Mouse (Mus musculus): ENCODE results near the gene Wdr6. TPM values are rescaled to one million over a fixed set of nuclear protein-coding genes. Genes with fewer than 3 reads are reported as not detected.

The Wdr6 gene
- polyA plus RNA-seq, 1 experiment from 2014 or later, result 71.4 TPM

DNA sequence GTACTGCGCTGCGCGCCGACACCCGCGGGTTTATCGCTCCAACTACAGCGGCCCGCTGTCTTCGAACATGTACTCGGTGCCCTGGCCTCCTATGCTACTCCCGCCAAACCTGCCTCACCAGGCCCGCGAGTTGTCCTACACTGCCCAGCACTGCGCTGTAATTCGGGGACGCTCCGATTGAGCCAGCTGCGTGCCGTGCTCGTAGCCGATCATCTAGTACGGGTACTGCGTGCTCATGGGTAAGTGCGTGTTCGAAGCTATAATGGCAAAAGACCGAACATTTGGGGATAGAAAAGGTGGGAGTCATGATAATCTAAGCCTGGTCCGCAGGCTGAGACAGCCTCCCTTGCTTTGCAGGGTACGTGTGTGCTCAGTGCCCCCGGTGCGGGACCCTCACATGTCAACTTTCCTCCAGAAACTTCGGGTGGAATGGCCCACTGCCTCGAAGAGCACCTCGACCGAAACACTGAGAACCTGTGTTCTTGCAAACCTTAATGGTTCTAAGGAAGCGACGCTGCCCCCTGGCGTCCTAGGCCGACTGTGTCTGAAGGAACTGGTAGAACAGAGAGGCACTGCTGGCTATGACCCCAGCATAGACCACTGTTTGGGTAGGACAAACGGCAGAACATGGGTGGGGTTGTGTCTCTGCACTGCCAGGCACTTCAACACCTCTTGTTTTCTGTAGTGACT is 8.2 kb downstream of the Wdr6 start:
- H3K4me3 ChIP-seq (replicated peaks), result peak overlapping the region; percentile 66
- H3K9ac ChIP-seq, result peak overlapping the region; percentile 55
- 1% methylated on average over 40 of the region's 40 CpGs for WGBS
- peak overlapping the region; percentile 94 for H3K27ac ChIP-seq
- H3K36me3 ChIP-seq, result peaks cover 31% of the 10 kb centered on the region
- H3K9me3 ChIP-seq, result no peaks in the 10 kb centered on the region
- ATAC-seq, result peak; percentile 13
- no peaks in the 10 kb centered on the region for H3K27me3 ChIP-seq (replicated peaks)
- peak overlapping the region; percentile 97 for H3K4me2 ChIP-seq (replicated peaks)
- H3K4me1 ChIP-seq (replicated peaks), result peaks cover 27% of the 10 kb centered on the region

GRCm38 (mm10) chr9:108569381-108570206 is 8.9 kb downstream of the Wdr6 start, which contains the start of gene Dalrd3:
Gene Dalrd3, plus strand, starts transcription at chr9:108569886.
- H3K27ac ChIP-seq, result peak within 1 kb of the TSS; percentile 94
- H3K9me3 ChIP-seq, result no peaks in the 10 kb centered on the region
- peak within 1 kb of the TSS; percentile 66 for H3K4me3 ChIP-seq (replicated peaks)
- H3K9ac ChIP-seq, result peak within 1 kb of the TSS; percentile 55
- ATAC-seq, result peak; percentile 63
- WGBS, result 5% methylated on average over 42 of the region's 42 CpGs
- no peaks in the 10 kb centered on the region for H3K27me3 ChIP-seq (replicated peaks)
- H3K36me3 ChIP-seq, result peaks cover 34% of the 10 kb centered on the region
- peak within 1 kb of the TSS; percentile 97 for H3K4me2 ChIP-seq (replicated peaks)
- H3K4me1 ChIP-seq (replicated peaks), result peaks cover 27% of the 10 kb centered on the region

DNA sequence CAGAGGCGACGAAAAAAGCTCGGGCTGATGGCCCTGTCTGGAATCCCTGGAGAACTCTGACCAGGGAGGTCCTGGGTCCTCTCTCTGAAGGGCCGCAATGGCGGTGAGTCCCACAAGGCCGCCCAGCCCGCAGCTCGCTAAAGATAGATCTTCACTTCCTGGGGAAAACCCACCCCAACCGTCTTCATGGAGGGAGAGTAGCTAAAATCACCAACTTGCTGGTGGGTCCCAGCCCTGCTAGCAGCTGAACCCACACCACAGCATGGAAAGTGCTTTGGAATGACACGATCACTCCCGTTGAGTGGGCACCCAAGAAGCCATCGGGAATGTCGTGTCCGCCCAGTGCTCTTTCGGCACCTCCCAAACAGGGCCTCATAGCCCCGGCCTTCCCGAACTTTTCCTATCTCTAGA is 10.0 kb downstream of the Wdr6 start:
- Histone ChIP-seq H3K36me3 (peaks cover 38% of the 10 kb centered on the region), H3K9ac (peak overlapping the region; percentile 80; the same call in 1 of the 2 replicates), H3K9me3 (no peaks in the 10 kb centered on the region), H3K27ac (peak overlapping the region; percentile 94), H3K4me1 (replicated peaks) (peaks cover 26% of the 10 kb centered on the region), H3K4me3 (replicated peaks) (peak overlapping the region; percentile 66), H3K27me3 (replicated peaks) (no peaks in the 10 kb centered on the region), H3K4me2 (replicated peaks) (peak overlapping the region; percentile 97)
- ATAC-seq, result no peak
- WGBS, result 66% methylated on average over 17 of the region's 17 CpGs

DNA sequence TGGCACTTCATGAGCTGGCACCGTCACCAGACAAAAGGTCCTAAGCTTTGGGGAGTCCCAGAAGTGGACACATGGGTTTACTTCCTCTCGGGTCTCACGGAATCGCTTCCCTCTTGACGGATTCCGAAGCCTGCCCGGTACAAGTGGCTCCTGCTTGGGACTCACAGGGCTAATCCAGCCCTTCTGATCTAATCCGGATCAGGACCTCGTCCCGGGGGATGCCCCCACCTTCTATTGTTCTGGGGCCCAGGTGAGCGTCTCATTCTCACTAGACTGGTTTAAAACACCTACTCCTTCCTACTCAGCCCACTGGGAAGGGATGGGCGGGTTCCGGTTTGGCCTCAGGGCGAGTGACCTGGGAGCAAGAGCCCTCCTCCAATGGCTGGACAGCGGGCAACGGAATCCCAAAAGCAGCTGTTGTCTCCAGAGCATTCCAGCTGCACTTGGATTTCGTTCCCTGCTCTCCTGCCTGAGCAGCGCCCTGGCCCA is 10.6 kb downstream of the Wdr6 start:
- peak overlapping the region; percentile 97 for H3K4me2 ChIP-seq (replicated peaks)
- peaks cover 37% of the 10 kb centered on the region for H3K36me3 ChIP-seq
- H3K27ac ChIP-seq, result peak overlapping the region; percentile 94
- WGBS, result 11% methylated on average over 18 of the region's 18 CpGs
- H3K4me1 ChIP-seq (replicated peaks), result peaks cover 26% of the 10 kb centered on the region
- no peaks in the 10 kb centered on the region for H3K27me3 ChIP-seq (replicated peaks)
- ATAC-seq, result no peak
- peak overlapping the region; percentile 80 for H3K9ac ChIP-seq
- H3K9me3 ChIP-seq, result no peaks in the 10 kb centered on the region
- peak overlapping the region; percentile 66 for H3K4me3 ChIP-seq (replicated peaks)

GRCm38 (mm10) chr9:108566815-108567776 is 11.4 kb downstream of the Wdr6 start, which contains the start of gene Ndufaf3:
Gene Ndufaf3, minus strand, starts transcription at chr9:108567434.
- Histone ChIP-seq H3K27me3 (replicated peaks) (no peaks in the 10 kb centered on the region), H3K9ac (peak within 1 kb of the TSS; percentile 80), H3K27ac (peak within 1 kb of the TSS; percentile 94), H3K36me3 (peaks cover 32% of the 10 kb centered on the region), H3K9me3 (no peaks in the 10 kb centered on the region), H3K4me2 (replicated peaks) (peak within 1 kb of the TSS; percentile 97), H3K4me3 (replicated peaks) (peak within 1 kb of the TSS; percentile 66), H3K4me1 (replicated peaks) (peaks cover 28% of the 10 kb centered on the region)
- ATAC-seq, result peak; percentile 88
- WGBS, result under 1% methylated on average over 73 of the region's 73 CpGs

DNA sequence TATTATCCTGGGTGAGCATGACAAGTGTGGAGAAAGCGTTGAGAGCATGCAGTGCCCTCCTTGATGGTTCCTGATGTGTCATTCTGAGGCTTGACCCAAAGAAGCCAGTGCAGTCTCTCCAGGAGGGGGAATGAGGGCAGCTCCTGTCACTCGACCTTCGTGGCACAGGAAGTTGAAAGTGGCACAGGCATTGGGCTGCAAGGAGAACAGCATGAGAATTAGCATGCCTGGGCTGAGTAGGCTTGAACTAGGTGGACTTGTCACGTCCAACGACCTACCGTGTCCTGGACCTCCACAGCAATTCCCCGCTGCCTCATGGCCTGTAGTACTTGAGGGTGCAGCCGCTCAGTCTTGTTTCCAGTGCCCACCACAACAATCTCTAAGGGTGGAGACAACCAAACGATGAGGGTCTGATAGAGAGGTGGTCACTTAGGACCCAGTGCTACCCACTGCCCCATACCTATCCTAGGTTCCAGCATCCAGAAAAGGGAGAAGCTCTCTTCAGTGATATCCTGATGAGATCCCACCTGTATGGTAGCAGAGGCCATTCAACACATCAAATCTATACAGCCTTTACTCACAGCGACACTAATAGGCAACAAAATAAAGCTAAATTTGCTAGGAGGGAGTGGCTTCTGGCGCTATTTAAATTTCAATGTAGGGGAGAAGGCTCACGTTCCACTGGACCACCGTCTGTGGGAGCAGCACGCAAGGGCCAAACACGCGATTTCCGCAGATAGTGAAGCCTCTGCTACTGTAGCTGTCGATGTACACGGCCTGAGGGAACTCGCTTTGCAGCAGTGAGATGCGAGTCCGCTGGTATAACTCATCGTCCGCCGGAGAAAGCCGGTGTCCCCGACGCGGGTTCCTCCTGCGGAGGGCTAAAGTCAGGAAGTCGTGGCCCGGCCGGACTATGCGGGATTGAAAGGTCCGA is 12.4 kb downstream of the Wdr6 start:
- ATAC-seq, result no peak
- Histone ChIP-seq H3K9me3 (no peaks in the 10 kb centered on the region), H3K27ac (peak overlapping the region; percentile 94), H3K4me2 (replicated peaks) (peak overlapping the region; percentile 97), H3K9ac (peak overlapping the region; percentile 80), H3K27me3 (replicated peaks) (no peaks in the 10 kb centered on the region), H3K4me1 (replicated peaks) (peaks cover 36% of the 10 kb centered on the region), H3K4me3 (replicated peaks) (peak overlapping the region; percentile 66), H3K36me3 (peaks cover 23% of the 10 kb centered on the region)
- 11% methylated on average over 35 of the region's 35 CpGs for WGBS

DNA sequence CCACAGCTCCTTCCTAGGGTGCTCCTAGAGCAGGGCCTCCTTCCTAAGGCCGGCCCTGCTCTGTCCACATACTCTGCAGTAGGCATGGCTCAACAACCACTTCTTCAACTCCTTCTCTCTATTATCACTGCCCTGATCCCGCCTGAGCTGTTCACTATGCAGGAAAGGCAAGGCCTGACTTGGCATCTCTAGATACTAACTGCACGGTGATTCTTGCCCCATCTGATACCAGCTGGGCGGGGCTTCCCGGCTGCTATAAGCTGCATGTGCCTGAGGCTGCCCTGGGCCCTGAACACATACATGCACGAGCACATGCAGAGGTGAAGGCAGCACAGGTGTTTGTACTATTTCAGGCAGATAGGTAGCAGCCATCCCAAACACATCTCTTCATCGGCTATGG is 14.4 kb downstream of the Wdr6 start:
- Histone ChIP-seq H3K9me3 (no peaks in the 10 kb centered on the region), H3K4me2 (replicated peaks) (no peak overlapping the region), H3K4me1 (replicated peaks) (peaks cover 32% of the 10 kb centered on the region), H3K36me3 (peaks cover 23% of the 10 kb centered on the region), H3K27me3 (replicated peaks) (no peaks in the 10 kb centered on the region), H3K4me3 (replicated peaks) (no peak overlapping the region), H3K9ac (no peak overlapping the region), H3K27ac (no peak overlapping the region)
- ATAC-seq, result no peak
- WGBS, result 81% methylated on average over 7 of the region's 7 CpGs

GRCm38 (mm10) chr9:108563671-108564070 is 14.9 kb downstream of the Wdr6 start:
- no peak overlapping the region for H3K4me3 ChIP-seq (replicated peaks)
- no peaks in the 10 kb centered on the region for H3K9me3 ChIP-seq
- peaks cover 29% of the 10 kb centered on the region for H3K4me1 ChIP-seq (replicated peaks)
- no peak for ATAC-seq
- H3K27me3 ChIP-seq (replicated peaks), result no peaks in the 10 kb centered on the region
- WGBS, result 92% methylated on average over 8 of the region's 8 CpGs
- no peak overlapping the region for H3K9ac ChIP-seq
- no peak overlapping the region for H3K4me2 ChIP-seq (replicated peaks)
- peaks cover 28% of the 10 kb centered on the region for H3K36me3 ChIP-seq
- H3K27ac ChIP-seq, result no peak overlapping the region

- H3K9me3 ChIP-seq, result no peaks in the 10 kb centered on the region
- H3K9ac ChIP-seq, result peak within 1 kb of the TSS; percentile 72
- H3K4me3 ChIP-seq (replicated peaks), result peak within 1 kb of the TSS; percentile 56
- peaks cover 15% of the 10 kb centered on the region for H3K4me1 ChIP-seq (replicated peaks)
- WGBS, result under 1% methylated on average over 53 of the region's 53 CpGs
- ATAC-seq, result peak; percentile 99
- peak within 1 kb of the TSS; percentile 70 for H3K27ac ChIP-seq
- no peaks in the 10 kb centered on the region for H3K27me3 ChIP-seq (replicated peaks)
- H3K4me2 ChIP-seq (replicated peaks), result peak within 1 kb of the TSS; percentile 66
- peaks cover 46% of the 10 kb centered on the region for H3K36me3 ChIP-seq
Observed at GRCm38 (mm10) chr9:108560227-108560841, 18.2 kb downstream of the Wdr6 start, which contains the start of gene Impdh2. Gene Impdh2, plus strand, starts transcription at chr9:108560286.

DNA sequence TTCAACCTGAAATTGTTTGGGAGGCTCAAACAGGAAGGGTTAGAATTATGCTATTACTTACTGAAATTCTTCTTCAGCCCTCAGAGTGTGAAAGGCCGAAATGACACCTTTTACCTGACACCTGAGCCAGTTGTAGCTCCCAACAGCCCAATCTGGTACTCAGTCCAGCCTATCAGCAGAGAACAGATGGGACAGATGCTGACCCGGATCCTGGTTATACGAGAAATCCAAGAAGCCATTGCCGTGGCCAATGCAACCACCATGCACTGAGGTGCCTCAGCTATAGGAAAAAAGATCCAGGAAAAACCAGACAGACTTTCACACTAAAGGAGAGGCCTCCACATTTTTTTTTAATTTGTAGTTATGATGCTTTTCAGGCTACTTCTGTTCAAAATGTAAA is 19.4 kb downstream of the Wdr6 start:
- no peak overlapping the region for H3K9ac ChIP-seq
- ATAC-seq, result no peak
- peaks cover 41% of the 10 kb centered on the region for H3K36me3 ChIP-seq
- 88% methylated on average over 4 of the region's 4 CpGs for WGBS
- no peak overlapping the region for H3K4me2 ChIP-seq (replicated peaks)
- H3K4me1 ChIP-seq (replicated peaks), result peaks cover 15% of the 10 kb centered on the region
- no peak overlapping the region for H3K27ac ChIP-seq
- H3K9me3 ChIP-seq, result no peaks in the 10 kb centered on the region
- H3K27me3 ChIP-seq (replicated peaks), result no peaks in the 10 kb centered on the region
- H3K4me3 ChIP-seq (replicated peaks), result no peak overlapping the region
